Mouse (Mus musculus) thymus, postnatal 4 days (tissue): ENCODE results near the gene Ybx1.

ENCODE experiments used
- DNase-seq: peaks from one replicate; pipeline ENCODE4 v3.0.0; 2021

Gene Ybx1

GRCm38 (mm10) chr4:119266606-119267005, 27.8 kb downstream of the Ybx1 start:
- no peak for DNase-seq

GRCm38 (mm10) chr4:119263459-119263858, 30.9 kb downstream of the Ybx1 start:
- no peak for DNase-seq

GRCm38 (mm10) chr4:119262483-119262882, 31.9 kb downstream of the Ybx1 start:
- DNase-seq, result no peak

GRCm38 (mm10) chr4:119261087-119261713, 33.2 kb downstream of the Ybx1 start:
- no peak for DNase-seq

- no peak for DNase-seq
These were observed 34.8 kb downstream of the Ybx1 start for GRCm38 (mm10) chr4:119259344-119260254.

GRCm38 (mm10) chr4:119257083-119257482, 37.3 kb downstream of the Ybx1 start:
- no peak for DNase-seq

GRCm38 (mm10) chr4:119255351-119255750, 39.1 kb downstream of the Ybx1 start, which contains the start of gene Cldn19:
Gene Cldn19, plus strand, starts transcription at chr4:119255414.
- no peak for DNase-seq

- no peak for DNase-seq
These were observed 40.3 kb downstream of the Ybx1 start for GRCm38 (mm10) chr4:119254012-119254618.

- no peak for DNase-seq
These were observed 42.2 kb downstream of the Ybx1 start for GRCm38 (mm10) chr4:119252025-119252808.

- no peak for DNase-seq
These were observed 45.9 kb downstream of the Ybx1 start for GRCm38 (mm10) chr4:119248407-119248965.

- DNase-seq, result peak; percentile 93
These were observed 46.8 kb downstream of the Ybx1 start for GRCm38 (mm10) chr4:119247462-119248235.

- DNase-seq, result peak; percentile 55
These were observed 47.6 kb downstream of the Ybx1 start for GRCm38 (mm10) chr4:119246688-119247225.

GRCm38 (mm10) chr4:119245961-119246360, 48.4 kb downstream of the Ybx1 start:
- DNase-seq, result no peak

GRCm38 (mm10) chr4:119245556-119245955, 48.8 kb downstream of the Ybx1 start:
- no peak for DNase-seq

- no peak for DNase-seq
These were observed 49.8 kb downstream of the Ybx1 start for GRCm38 (mm10) chr4:119244468-119245240.

GRCm38 (mm10) chr4:119242571-119242970, 51.8 kb downstream of the Ybx1 start:
- no peak for DNase-seq

- DNase-seq, result peak; percentile 79
These were observed 52.7 kb downstream of the Ybx1 start for GRCm38 (mm10) chr4:119241664-119242063.

- DNase-seq, result peak; percentile 41
These were observed 55.2 kb downstream of the Ybx1 start for GRCm38 (mm10) chr4:119239181-119239682.

- DNase-seq, result no peak
These were observed 55.7 kb downstream of the Ybx1 start for GRCm38 (mm10) chr4:119238661-119239060.

- no peak for DNase-seq
These were observed 60.1 kb downstream of the Ybx1 start for GRCm38 (mm10) chr4:119234348-119234747.
